ENCODE assay signal across 22 mouse cellular contexts in the genomic region with DNA sequence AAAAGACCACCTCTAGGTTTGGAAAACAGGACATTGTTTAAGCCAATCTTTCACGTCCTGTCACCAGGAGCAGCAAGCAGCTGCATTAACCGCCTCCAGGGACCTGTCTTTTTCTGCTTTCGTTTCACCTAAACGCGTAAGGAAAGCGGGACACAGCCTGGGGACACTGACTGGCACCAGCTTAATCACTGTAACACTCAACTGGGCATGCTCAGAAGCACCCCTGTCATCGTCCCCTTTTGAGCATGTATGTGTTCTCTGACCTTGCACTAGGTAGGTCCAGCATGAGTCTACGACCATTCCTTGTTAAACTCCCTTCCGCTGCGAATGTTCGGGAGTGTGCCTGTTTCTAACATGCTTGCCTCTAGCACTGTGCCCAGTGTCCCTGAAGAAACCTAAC. TPM values are rescaled to one million over a fixed set of nuclear protein-coding genes. Genes with fewer than 3 reads are reported as not detected.
A peak's percentile ranks its signal among the peaks of the same experiment; 100 is the strongest.
DNase-seq lines count a peak whose midpoint lies in the region; ATAC-seq and TF ChIP-seq lines count a peak whose summit lies in the region.
"Had no signal": no experiment of that assay in that cellular context is flagged by ENCODE, and none has a peak within 500 bp of the region (broad histone marks: within the 10 kb centered on the region; RNA-seq: fewer than 3 reads in every experiment).

No protein-coding gene starts in this region.

- peaks cover 3% of the 10 kb centered on the region; the same call in 1 of the 2 replicates for H3K36me3 ChIP-seq in heart, embryonic 13.5 days
- H3K36me3 ChIP-seq in midbrain, embryonic 14.5 days (ENCODE audit: control insufficient read depth, insufficient read depth, low read length), result 0 out of 2 replicates have a peak, but pooled peaks cover 4% of the 10 kb centered on the region
- peaks cover 5% of the 10 kb centered on the region; the same call in 1 of the 2 replicates for H3K36me3 ChIP-seq in midbrain, postnatal 0 days (ENCODE audit: insufficient read depth, low read length)
- no peaks in the 10 kb centered on the region for H3K36me3 ChIP-seq in hindbrain, embryonic 15.5 days
- no peaks in the 10 kb centered on the region for H3K36me3 ChIP-seq in neural tube, embryonic 15.5 days

- H3K4me1 ChIP-seq in heart, embryonic 13.5 days, result peaks cover 21% of the 10 kb centered on the region
- H3K4me1 ChIP-seq in midbrain, embryonic 14.5 days (ENCODE audit: control insufficient read depth, insufficient read depth, low read length), result peaks cover 7% of the 10 kb centered on the region; the same call in 1 of the 2 replicates
- H3K4me1 ChIP-seq in midbrain, postnatal 0 days (ENCODE audit: insufficient read depth, low read length), result no peaks in the 10 kb centered on the region
- H3K4me1 ChIP-seq in hindbrain, embryonic 15.5 days (replicated peaks), result 0 out of 2 replicates have a peak, but pooled peaks cover 6% of the 10 kb centered on the region
- H3K4me1 ChIP-seq in neural tube, embryonic 15.5 days, result peaks cover 6% of the 10 kb centered on the region; the same call in 1 of the 2 replicates

- no peak overlapping the region for H3K27ac ChIP-seq in heart, embryonic 13.5 days (replicated peaks)
- H3K27ac ChIP-seq in midbrain, embryonic 14.5 days (replicated peaks; ENCODE audit: low read depth, low read length), result no peak overlapping the region
- no peak overlapping the region for H3K27ac ChIP-seq in midbrain, postnatal 0 days (ENCODE audit: low read depth, low read length)
- no peak overlapping the region for H3K27ac ChIP-seq in hindbrain, embryonic 15.5 days (replicated peaks)
- H3K27ac ChIP-seq in neural tube, embryonic 15.5 days (replicated peaks), result no peak overlapping the region
- H3K27ac ChIP-seq: embryonic facial prominence, embryonic 13.5 days; kidney, postnatal 0 days; layer of hippocampus, adult 2 months had no signal

- intact Hi-C loops in heart, postnatal 36 days (cut with DNase I), result no loop called here

- H3K27me3 ChIP-seq in heart, embryonic 13.5 days (replicated peaks), result no peaks in the 10 kb centered on the region
- no peaks in the 10 kb centered on the region for H3K27me3 ChIP-seq in midbrain, embryonic 14.5 days (ENCODE audit: control insufficient read depth, insufficient read depth, low read length)
- no peaks in the 10 kb centered on the region for H3K27me3 ChIP-seq in midbrain, postnatal 0 days (ENCODE audit: insufficient read depth, low read length)
- no peaks in the 10 kb centered on the region for H3K27me3 ChIP-seq in hindbrain, embryonic 15.5 days
- H3K27me3 ChIP-seq in neural tube, embryonic 15.5 days (replicated peaks), result no peaks in the 10 kb centered on the region
- H3K27me3 ChIP-seq: CH12.LX; embryonic facial prominence, embryonic 13.5 days had no signal

- no peak for ATAC-seq in heart, embryonic 13.5 days (ENCODE audit: extremely low read depth, insufficient number of reproducible peaks, low FRiP score, low TSS enrichment)
- no peak for ATAC-seq in midbrain, embryonic 14.5 days (ENCODE audit: low FRiP score, low TSS enrichment)
- no peak for ATAC-seq in midbrain, postnatal 0 days (ENCODE audit: low FRiP score)
- no peak for ATAC-seq in hindbrain, embryonic 15.5 days (ENCODE audit: low FRiP score, low read depth)
- ATAC-seq in neural tube, embryonic 15.5 days (ENCODE audit: low FRiP score), result peak; percentile 47; the same call in 1 of the 2 replicates
- ATAC-seq: forebrain, embryonic 16.5 days; lung, postnatal 0 days had no signal

- no peaks in the 10 kb centered on the region for H3K9me3 ChIP-seq in heart, embryonic 13.5 days
- no peaks in the 10 kb centered on the region for H3K9me3 ChIP-seq in midbrain, embryonic 14.5 days (ENCODE audit: control insufficient read depth, low read length)
- H3K9me3 ChIP-seq in midbrain, postnatal 0 days (ENCODE audit: low read length), result no peaks in the 10 kb centered on the region
- H3K9me3 ChIP-seq in hindbrain, embryonic 15.5 days, result no peaks in the 10 kb centered on the region
- no peaks in the 10 kb centered on the region for H3K9me3 ChIP-seq in neural tube, embryonic 15.5 days (replicated peaks)
- H3K9me3 ChIP-seq: embryonic facial prominence, embryonic 13.5 days had no signal

- no peak overlapping the region for H3K4me3 ChIP-seq in heart, embryonic 13.5 days
- H3K4me3 ChIP-seq in midbrain, embryonic 14.5 days (replicated peaks; ENCODE audit: low read depth, low read length), result no peak overlapping the region
- H3K4me3 ChIP-seq in midbrain, postnatal 0 days (ENCODE audit: low read depth, low read length), result no peak overlapping the region
- H3K4me3 ChIP-seq in hindbrain, embryonic 15.5 days, result no peak overlapping the region
- H3K4me3 ChIP-seq in neural tube, embryonic 15.5 days (replicated peaks), result no peak overlapping the region
- H3K4me3 ChIP-seq: embryonic facial prominence, embryonic 13.5 days; layer of hippocampus, adult 2 months had no signal

- H3K9ac ChIP-seq in heart, embryonic 13.5 days, result no peak overlapping the region
- no peak overlapping the region for H3K9ac ChIP-seq in midbrain, embryonic 14.5 days (replicated peaks; ENCODE audit: low read length)
- H3K9ac ChIP-seq in midbrain, postnatal 0 days (replicated peaks; ENCODE audit: low read length, poor library complexity, severe bottlenecking), result no peak overlapping the region
- H3K9ac ChIP-seq in hindbrain, embryonic 15.5 days, result no peak overlapping the region
- no peak overlapping the region for H3K9ac ChIP-seq in neural tube, embryonic 15.5 days (replicated peaks)
- H3K9ac ChIP-seq: embryonic facial prominence, embryonic 13.5 days had no signal

- 0 out of 2 replicates have a peak overlapping the region, but pooled peaks have one; percentile 21 for H3K4me2 ChIP-seq in heart, embryonic 13.5 days
- no peak overlapping the region for H3K4me2 ChIP-seq in midbrain, embryonic 14.5 days (ENCODE audit: low read length)
- no peak overlapping the region for H3K4me2 ChIP-seq in midbrain, postnatal 0 days (ENCODE audit: low read depth, low read length, poor library complexity, severe bottlenecking)
- peak overlapping the region; percentile 38 for H3K4me2 ChIP-seq in hindbrain, embryonic 15.5 days
- peak overlapping the region; percentile 20; the same call in 1 of the 2 replicates for H3K4me2 ChIP-seq in neural tube, embryonic 15.5 days
- H3K4me2 ChIP-seq: embryonic facial prominence, embryonic 13.5 days had no signal

- DNase-seq in heart, postnatal 36 days, result no peak
- DNase-seq in midbrain, embryonic 14.5 days, result peak; percentile 41
- DNase-seq in midbrain, postnatal 0 days (ENCODE audit: low spot score), result no peak
- no peak for DNase-seq in right cerebral cortex, adult 2 months (ENCODE audit: low spot score in 2 of 2)
- DNase-seq: adrenal gland, postnatal 25 days; gastrocnemius, postnatal 25 days; kidney, adult 11 months; layer of hippocampus, postnatal 36 days; liver; right cerebral cortex, postnatal 4 days; thymus, adult 2 months had no signal

- WGBS in heart, embryonic 13.5 days, result 56% methylated on average over 11 of the region's 11 CpGs
- WGBS in midbrain, embryonic 14.5 days, result 64% methylated on average over 11 of the region's 11 CpGs
- WGBS in midbrain, postnatal 0 days, result 55% methylated on average over 11 of the region's 11 CpGs
- WGBS in hindbrain, embryonic 15.5 days, result 49% methylated on average over 11 of the region's 11 CpGs
- 63% methylated on average over 11 of the region's 11 CpGs for WGBS in neural tube, embryonic 15.5 days

- TF ChIP-seq CTCF in midbrain, postnatal 0 days (IDR thresholded peaks at IDR 0.05), result no peak

RNA-seq across cellular contexts. Expression of gene Galc, which starts 42.8 kb away (rescaled TPM):
- 6.0 and 6.2 TPM in 2 replicates for polyA plus RNA-seq in heart, embryonic 13.5 days (2015; fragmentation: Nextera tagmentation; extraction: Ambion mirVana)
- total RNA-seq in heart, postnatal 36 days (2021), result 1 to 10 TPM; 7.3 to 8.5 TPM
- 10.4 and 13.9 TPM in 2 replicates for polyA plus RNA-seq in midbrain, embryonic 14.5 days (2014; fragmentation: Nextera tagmentation; extraction: Ambion mirVana)
- total RNA-seq in midbrain, postnatal 0 days (2014; rRNA removed), result 11.1 and 18.1 TPM in 2 replicates
- polyA plus RNA-seq in midbrain, postnatal 0 days (2015; fragmentation: Nextera tagmentation; extraction: Ambion mirVana), result 10.7 and 11.7 TPM in 2 replicates
- polyA plus RNA-seq in hindbrain, embryonic 15.5 days (2015; fragmentation: Nextera tagmentation; extraction: Ambion mirVana), result 10.8 and 10.9 TPM in 2 replicates
- polyA plus RNA-seq in neural tube, embryonic 15.5 days (2015; fragmentation: Nextera tagmentation; extraction: Ambion mirVana), result 9.1 and 10.5 TPM in 2 replicates
- total RNA-seq: MEL had no signal

RNA-seq across cellular contexts. Expression of gene Gpr65, which starts 52.0 kb away (rescaled TPM):
- 0.82 and 0.91 TPM in 2 replicates for polyA plus RNA-seq in heart, embryonic 13.5 days (2015; fragmentation: Nextera tagmentation; extraction: Ambion mirVana)
- total RNA-seq in heart, postnatal 36 days (2021), result 1 to 10 TPM in 1 of 2 experiments, under 1 TPM in 1; 0.75 to 1.2 TPM
- polyA plus RNA-seq in midbrain, embryonic 14.5 days (2014; fragmentation: Nextera tagmentation; extraction: Ambion mirVana), result 0.59 TPM in 1 of 2 replicates, not detected in the other
- total RNA-seq in midbrain, postnatal 0 days (2014; rRNA removed), result 0.66 and 1.3 TPM in 2 replicates
- polyA plus RNA-seq in midbrain, postnatal 0 days (2015; fragmentation: Nextera tagmentation; extraction: Ambion mirVana), result 0.16 and 0.28 TPM in 2 replicates
- 0.20 and 0.21 TPM in 2 replicates for polyA plus RNA-seq in hindbrain, embryonic 15.5 days (2015; fragmentation: Nextera tagmentation; extraction: Ambion mirVana)
- polyA plus RNA-seq in neural tube, embryonic 15.5 days (2015; fragmentation: Nextera tagmentation; extraction: Ambion mirVana), result 0.31 and 3.3 TPM in 2 replicates
- total RNA-seq: layer of hippocampus, adult 2 months; layer of hippocampus, postnatal 36 days; left cerebral cortex, postnatal 25 days; MEL had no signal
- polyA plus RNA-seq: forebrain, embryonic 16.5 days had no signal

Comparison
In these comparisons a context has a peak if more than half of its experiments do, and no peak if none do; other contexts are left out.
1. H3K4me2 ChIP-seq: peak in heart, embryonic 13.5 days (single experiment), hindbrain, embryonic 15.5 days (single experiment) and neural tube, embryonic 15.5 days (single experiment); none in midbrain, embryonic 14.5 days (single experiment) and midbrain, postnatal 0 days (single experiment).